Mouse (Mus musculus): Measurements from ENCODE around the gene Ctsq.

- no peak for TF ChIP-seq TAL1 (IDR thresholded peaks at IDR 0.05; ENCODE audit: low read length)
- TF ChIP-seq GATA1 (IDR thresholded peaks at IDR 0.05; ENCODE audit: low read length) = no peak
Observed at GRCm38 (mm10) chr13:61040531-61040930, at the start of gene Ctsq.

Measured in erythroblast, embryonic 14.5 days (primary cell).